Mouse (Mus musculus) midbrain, postnatal 0 days (tissue): ENCODE measurements around the gene Rassf7. TPM values are rescaled to one million over a fixed set of nuclear protein-coding genes. Genes with fewer than 3 reads are reported as not detected.

Experiments used
- ATAC-seq: fragments of 200-750 bp; cut with Nextera tagmentation; 2 replicates; pipeline ENCODE4 v1.8.0; 2017; ENCODE audit warnings: moderate number of reproducible peaks, mild to moderate bottlenecking, moderate TSS enrichment, moderate library complexity; ENCODE audit not compliant: low FRiP score
- DNase-seq: peaks from one replicate; pipeline ENCODE4 v3.0.0-alpha.2; 2015; ENCODE audit warnings: low spot score
- H3K27ac ChIP-seq: fragments of 300-500 bp; sonication (generic); 2 replicates; pipeline ENCODE4 v1.5.1; 2014; ENCODE audit warnings: low read depth, mild to moderate bottlenecking, low read length, mixed read lengths
- H3K27me3 ChIP-seq: fragments of 300-500 bp; sonication (generic); 2 replicates; pipeline ENCODE4 v1.6.1; 2014; ENCODE audit warnings: low read length, control low read depth, mixed read lengths; ENCODE audit not compliant: insufficient read depth
- H3K36me3 ChIP-seq: fragments of 300-500 bp; sonication (generic); 2 replicates; pipeline ENCODE4 v1.6.1; 2014; ENCODE audit warnings: low read length, control low read depth, mixed read lengths; ENCODE audit not compliant: insufficient read depth
- H3K4me1 ChIP-seq: fragments of 300-500 bp; sonication (generic); 2 replicates; pipeline ENCODE4 v1.6.1; 2014; ENCODE audit warnings: mild to moderate bottlenecking, control low read depth, antibody characterized with exemption, low read length, mixed read lengths; ENCODE audit not compliant: insufficient read depth
- H3K4me2 ChIP-seq: fragments of 300-500 bp; sonication (generic); 2 replicates; pipeline ENCODE4 v1.6.1; 2014; ENCODE audit warnings: low read depth, mild to moderate bottlenecking, low read length, mixed read lengths; ENCODE audit not compliant: poor library complexity, severe bottlenecking
- H3K4me3 ChIP-seq: fragments of 300-500 bp; sonication (generic); 2 replicates; pipeline ENCODE4 v1.5.1; 2014; ENCODE audit warnings: low read depth, mild to moderate bottlenecking, low read length, moderate library complexity
- H3K9ac ChIP-seq: fragments of 300-500 bp; sonication (generic); replicated peaks from 2 replicates; pipeline ENCODE4 v1.6.1; 2014; ENCODE audit warnings: mild to moderate bottlenecking, low read length, moderate library complexity, mixed read lengths; ENCODE audit not compliant: poor library complexity, severe bottlenecking
- H3K9me3 ChIP-seq: fragments of 300-500 bp; sonication (generic); 2 replicates; pipeline ENCODE4 v1.6.1; 2016; ENCODE audit warnings: low read length, control low read depth
- CTCF ChIP-seq: IDR thresholded peaks from 2 replicates; pipeline ENCODE4 v1.5.1; 2016; ENCODE audit warnings: antibody characterized with exemption, mild to moderate bottlenecking
- WGBS: fragments of 180-500 bp; shearing (Covaris S2); extraction: QIAGEN DNeasy Blood & Tissue Kit; methylation state at CpG from one replicate; pipeline ENCODE4 v1.1.7; 2014; 5-methylcytosine and 5-hydroxymethylcytosine counted together
- polyA plus RNA-seq: library from polyadenylated mRNA; unstranded; fragments of >200 nt; fragmentation: Nextera tagmentation; extraction: Ambion mirVana; gene quantifications from 2 replicates; pipeline ENCODE4 v1.2.1, GENCODE M21; 2015
- total RNA-seq: library from RNA; depleted of rRNA; stranded (reverse); fragments of >200 nt; gene quantifications from 2 replicates; pipeline ENCODE4 v1.2.3, GENCODE M21; 2014

Rassf7 gene
- total and polyA plus RNA-seq, 2 experiments from 2014 or later = 20.7 to 23.5 TPM

DNA sequence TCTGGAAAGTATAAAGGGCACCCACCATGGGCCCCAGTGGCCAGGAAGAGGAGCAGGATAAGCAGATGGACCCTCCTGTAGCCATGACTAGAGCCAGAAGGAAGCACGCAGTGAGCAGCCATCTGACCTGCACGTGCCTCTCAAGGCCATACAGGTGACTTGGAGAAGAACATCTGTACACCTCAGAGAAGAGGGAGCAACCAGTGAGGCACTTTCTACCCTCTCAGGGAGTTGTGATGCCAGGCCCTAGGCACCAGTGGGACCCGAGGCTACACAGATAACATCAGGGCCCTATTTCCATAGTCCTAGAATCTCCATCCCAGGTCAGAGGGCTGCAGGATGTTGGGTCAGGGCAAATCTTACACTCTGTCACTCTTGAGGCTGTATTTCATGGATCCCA lies 25.4 kb upstream of the Rassf7 start:
- no peak overlapping the region for H3K27ac ChIP-seq
- TF ChIP-seq CTCF = no peak
- H3K4me1 ChIP-seq = peaks cover 8% of the 10 kb centered on the region; the same call in 1 of the 2 replicates
- H3K27me3 ChIP-seq = no peaks in the 10 kb centered on the region
- H3K9me3 ChIP-seq = no peaks in the 10 kb centered on the region
- H3K36me3 ChIP-seq = peaks cover 33% of the 10 kb centered on the region
- no peak overlapping the region for H3K4me3 ChIP-seq
- no peak for ATAC-seq
- no peak overlapping the region for H3K9ac ChIP-seq
- no peak overlapping the region for H3K4me2 ChIP-seq
- 89% methylated on average over 3 of the region's 3 CpGs for WGBS
- no peak for DNase-seq

DNA sequence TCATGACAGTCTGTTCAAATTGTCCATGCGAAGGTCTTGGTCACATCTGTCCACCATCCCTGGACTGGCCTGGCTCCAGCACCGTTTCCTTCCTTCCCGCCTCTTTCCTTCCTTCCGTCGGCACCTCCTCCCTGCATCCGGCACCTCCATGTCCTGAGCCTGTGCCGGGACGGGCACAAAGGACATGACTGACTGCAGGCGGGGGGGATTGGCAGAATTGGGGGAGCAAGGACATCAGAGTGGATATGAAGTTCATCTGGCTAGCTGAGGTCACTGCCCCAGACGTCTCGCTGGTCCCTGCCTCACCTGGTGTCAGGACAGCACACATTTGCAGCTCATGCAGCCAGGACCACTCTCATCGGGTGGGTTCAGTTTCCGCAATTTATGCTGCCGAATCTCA lies 24.6 kb upstream of the Rassf7 start:
- Histone ChIP-seq H3K9ac (no peak overlapping the region), H3K27ac (no peak overlapping the region), H3K27me3 (no peaks in the 10 kb centered on the region), H3K4me2 (no peak overlapping the region), H3K4me3 (no peak overlapping the region), H3K36me3 (peaks cover 33% of the 10 kb centered on the region), H3K9me3 (no peaks in the 10 kb centered on the region), H3K4me1 (peaks cover 8% of the 10 kb centered on the region; the same call in 1 of the 2 replicates)
- ATAC-seq = no peak
- DNase-seq = no peak
- no peak for TF ChIP-seq CTCF
- WGBS = 91% methylated on average over 12 of the region's 14 CpGs

DNA sequence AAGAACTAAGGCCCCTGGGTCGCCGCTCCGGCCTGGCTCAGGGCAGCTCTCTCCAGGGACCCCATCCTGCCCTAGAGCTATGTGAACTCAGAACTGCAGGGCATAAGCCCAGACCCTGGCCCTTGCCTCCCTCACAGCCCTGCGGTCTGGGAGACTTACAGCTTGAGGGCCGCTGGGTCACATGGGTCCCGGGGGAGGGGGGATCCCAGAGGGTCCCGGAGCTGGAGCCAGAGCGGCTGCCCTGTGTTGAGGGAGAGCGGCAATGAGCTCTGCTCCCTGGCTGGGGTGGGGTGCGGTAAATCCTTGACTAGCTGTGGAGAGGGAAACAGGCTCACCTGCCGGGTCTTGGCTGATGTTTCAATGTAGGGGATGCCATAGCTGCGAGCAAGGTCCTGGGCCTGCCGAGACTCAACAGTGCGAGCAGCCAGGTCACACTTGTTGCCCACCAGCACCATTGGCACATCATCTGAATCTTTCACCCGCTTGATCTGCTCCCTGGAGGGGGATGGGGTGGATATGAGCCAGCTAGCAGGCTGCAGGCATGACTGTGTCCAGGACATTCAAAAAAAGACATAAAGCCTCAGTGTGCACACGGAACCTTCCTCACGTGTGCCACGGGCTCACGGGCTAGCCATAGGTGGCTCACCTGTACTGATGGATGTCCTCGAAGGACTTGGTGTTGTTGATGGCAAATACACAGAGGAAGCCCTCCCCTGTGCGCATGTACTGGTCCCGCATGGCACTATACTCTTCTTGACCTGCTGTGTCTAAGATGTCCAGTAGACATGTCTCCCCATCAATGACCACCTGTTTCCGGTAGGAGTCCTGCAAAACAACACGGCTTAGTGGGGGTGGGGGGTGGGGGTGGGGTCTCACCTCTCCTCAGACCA lies 23.6 kb upstream of the Rassf7 start:
- Histone ChIP-seq H3K4me2 (peak overlapping the region; percentile 65), H3K4me3 (no peak overlapping the region; the same call in 1 of the 2 replicates), H3K4me1 (peaks cover 8% of the 10 kb centered on the region; the same call in 1 of the 2 replicates), H3K36me3 (peaks cover 33% of the 10 kb centered on the region), H3K9ac (peak overlapping the region; percentile 94; the same call in 1 of the 2 replicates), H3K27ac (no peak overlapping the region), H3K27me3 (no peaks in the 10 kb centered on the region), H3K9me3 (no peaks in the 10 kb centered on the region)
- no peak for TF ChIP-seq CTCF
- 88% methylated on average over 24 of the region's 24 CpGs for WGBS
- DNase-seq (no peak), ATAC-seq (no peak)

DNA sequence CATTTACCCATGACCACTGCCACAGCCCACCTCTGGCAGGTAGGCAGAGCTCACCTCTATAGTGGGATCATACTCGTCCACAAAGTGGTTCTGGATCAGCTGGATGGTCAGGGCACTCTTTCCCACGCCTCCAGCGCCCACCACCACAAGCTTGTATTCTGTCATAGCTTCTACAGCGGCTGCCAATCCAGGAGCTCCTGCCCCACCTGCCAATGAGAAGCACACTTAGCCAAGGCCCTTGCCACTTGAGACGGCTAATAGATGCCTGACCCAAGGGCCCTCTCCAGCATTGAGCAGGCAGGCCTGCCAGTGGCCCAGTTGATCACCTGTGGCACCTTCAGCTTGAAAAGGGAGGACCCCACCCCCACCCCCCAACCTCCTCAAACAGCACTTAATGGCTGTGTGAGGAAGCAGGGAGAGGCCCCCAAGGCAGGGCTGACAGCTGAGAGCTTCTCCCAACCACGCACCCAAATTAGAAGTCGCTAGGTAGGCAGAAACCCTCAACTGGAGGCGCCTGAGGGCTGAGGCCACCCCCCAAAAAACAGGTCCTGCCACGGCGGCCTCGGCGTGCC lies 22.8 kb upstream of the Rassf7 start:
- peaks cover 8% of the 10 kb centered on the region; the same call in 1 of the 2 replicates for H3K4me1 ChIP-seq
- H3K4me3 ChIP-seq = peak overlapping the region; percentile 96
- WGBS = 26% methylated on average over 12 of the region's 12 CpGs
- H3K27me3 ChIP-seq = no peaks in the 10 kb centered on the region
- H3K9me3 ChIP-seq = no peaks in the 10 kb centered on the region
- peak overlapping the region; percentile 94 for H3K9ac ChIP-seq
- peaks cover 33% of the 10 kb centered on the region for H3K36me3 ChIP-seq
- ATAC-seq (no peak), DNase-seq (no peak)
- no peak for TF ChIP-seq CTCF
- peak overlapping the region; percentile 85 for H3K27ac ChIP-seq
- peak overlapping the region; percentile 65 for H3K4me2 ChIP-seq

DNA sequence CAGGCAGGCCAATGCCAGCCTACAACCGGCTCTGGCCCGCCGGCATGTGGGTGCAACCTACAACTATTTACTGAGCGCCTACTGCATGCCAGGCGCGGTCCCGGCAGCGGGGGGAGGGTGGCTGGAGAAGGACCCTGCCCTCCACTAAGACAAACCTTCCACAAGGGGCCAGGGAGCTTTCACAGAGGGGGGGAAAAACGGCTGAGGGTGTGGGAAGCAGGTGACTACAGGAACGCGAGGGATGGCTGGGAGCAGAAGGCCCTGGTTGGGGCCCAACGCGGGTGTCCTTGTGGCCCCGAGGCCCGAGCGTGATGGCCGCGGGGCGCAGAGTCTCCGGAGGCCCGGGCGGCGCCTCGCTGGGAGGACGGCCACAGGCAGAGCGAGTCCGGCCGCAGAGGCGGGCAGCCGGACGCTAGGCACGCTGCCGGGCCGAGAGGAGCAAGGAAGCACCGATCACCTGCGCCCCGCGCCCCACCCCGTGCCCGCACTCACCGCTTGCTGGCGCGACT lies 22.3 kb upstream of the Rassf7 start:
- ATAC-seq (peak; percentile 20), DNase-seq (peak; percentile 14)
- TF ChIP-seq CTCF = 0 out of 2 replicates have a peak, but pooled peaks have one; percentile 6
- H3K27ac ChIP-seq = peak overlapping the region; percentile 85
- H3K4me2 ChIP-seq = peak overlapping the region; percentile 65
- H3K9ac ChIP-seq = peak overlapping the region; percentile 94
- under 1% methylated on average over 34 of the region's 43 CpGs for WGBS
- H3K9me3 ChIP-seq = no peaks in the 10 kb centered on the region
- no peaks in the 10 kb centered on the region for H3K27me3 ChIP-seq
- peaks cover 8% of the 10 kb centered on the region; the same call in 1 of the 2 replicates for H3K4me1 ChIP-seq
- peaks cover 33% of the 10 kb centered on the region for H3K36me3 ChIP-seq
- H3K4me3 ChIP-seq = peak overlapping the region; percentile 96
